Mouse (Mus musculus) thymus, postnatal 14 days (tissue): ENCODE measurements around the gene Tmem127.
"Not testable (repeated sequence)": the region's sequence is repeated elsewhere in the genome, so short reads cannot be mapped to it uniquely, and the experiment has no call there.

Source experiments
- DNase-seq: peaks from one replicate; pipeline ENCODE4 v3.0.0; 2021

Gene Tmem127

GRCm38 (mm10) chr2:127269491-127270299 is 22.0 kb downstream of the Tmem127 start, which contains the start of gene Stard7:
Gene Stard7 (plus strand): TSS chr2:127270218.
- peak; percentile 95 for DNase-seq

GRCm38 (mm10) chr2:127270300-127271041 is 22.8 kb downstream of the Tmem127 start:
- peak; percentile 71 for DNase-seq

GRCm38 (mm10) chr2:127271042-127271515 is 23.4 kb downstream of the Tmem127 start:
- DNase-seq, result no peak

GRCm38 (mm10) chr2:127272049-127272448 is 24.3 kb downstream of the Tmem127 start:
- not testable (repeated sequence) for DNase-seq

- DNase-seq, result no peak
These were observed 25.1 kb downstream of the Tmem127 start for GRCm38 (mm10) chr2:127272806-127273205.

- no peak for DNase-seq
These were observed 26.9 kb downstream of the Tmem127 start for GRCm38 (mm10) chr2:127274590-127274989.

GRCm38 (mm10) chr2:127275551-127276320 is 28.0 kb downstream of the Tmem127 start:
- no peak for DNase-seq

GRCm38 (mm10) chr2:127278162-127278561 is 30.5 kb downstream of the Tmem127 start:
- DNase-seq, result no peak

- DNase-seq, result no peak
These were observed 44.5 kb downstream of the Tmem127 start for GRCm38 (mm10) chr2:127292250-127292649.

GRCm38 (mm10) chr2:127297001-127297805 is 49.5 kb downstream of the Tmem127 start:
- no peak for DNase-seq

- DNase-seq, result no peak
These were observed 50.3 kb downstream of the Tmem127 start for GRCm38 (mm10) chr2:127298056-127298455.

- DNase-seq, result no peak
These were observed 53.0 kb downstream of the Tmem127 start for GRCm38 (mm10) chr2:127300701-127301100.

- no peak for DNase-seq
These were observed 54.2 kb downstream of the Tmem127 start for GRCm38 (mm10) chr2:127301883-127302282.

- DNase-seq, result not testable (repeated sequence)
These were observed 56.5 kb downstream of the Tmem127 start for GRCm38 (mm10) chr2:127304192-127304591.

GRCm38 (mm10) chr2:127304609-127305210 is 57.0 kb downstream of the Tmem127 start:
- DNase-seq, result no peak

- DNase-seq, result no peak
These were observed 58.4 kb downstream of the Tmem127 start for GRCm38 (mm10) chr2:127306123-127306522.

- DNase-seq, result no peak
These were observed 59.5 kb downstream of the Tmem127 start for GRCm38 (mm10) chr2:127307179-127307578.

- peak; percentile 53 for DNase-seq
These were observed 61.0 kb downstream of the Tmem127 start for GRCm38 (mm10) chr2:127308660-127309059.

- DNase-seq, result no peak
These were observed 62.5 kb downstream of the Tmem127 start for GRCm38 (mm10) chr2:127310246-127310645.

- DNase-seq, result no peak
These were observed 63.0 kb downstream of the Tmem127 start for GRCm38 (mm10) chr2:127310685-127311084.
